Mouse (Mus musculus) C2C12 (cell line): ENCODE measurements around the gene Shank3. TPM values are rescaled to one million over a fixed set of nuclear protein-coding genes. Genes with fewer than 3 reads are reported as not detected.

Experiments
- H3K27me3 ChIP-seq: one replicate; pipeline ENCODE4 v1.6.1; 2011; ENCODE audit not compliant: control insufficient read depth, insufficient read depth, insufficient read length
- H3K36me3 ChIP-seq: one replicate; pipeline ENCODE4 v1.6.1; 2011; ENCODE audit not compliant: control insufficient read depth, insufficient read depth
- H3K4me3 ChIP-seq: one replicate; pipeline ENCODE4 v1.5.1; 2011; ENCODE audit warnings: mild to moderate bottlenecking, control low read depth; ENCODE audit not compliant: poor library complexity, insufficient read depth, severe bottlenecking
- H3K79me2 ChIP-seq: one replicate; pipeline ENCODE4 v1.6.1; 2011; ENCODE audit not compliant: control insufficient read depth, insufficient read depth
- H3K79me3 ChIP-seq: one replicate; pipeline ENCODE4 v1.6.1; 2011; ENCODE audit warnings: low read depth, control low read depth
- H3ac ChIP-seq: one replicate; pipeline ENCODE3; 2011; ENCODE audit warnings: low read depth; ENCODE audit not compliant: control insufficient read depth, insufficient read length
- CEBPB ChIP-seq: IDR thresholded peaks from one replicate; pipeline ENCODE4 v1.6.1; 2011; ENCODE audit warnings: low read depth, mild to moderate bottlenecking, control low read depth, moderate library complexity
- CTCF ChIP-seq: IDR thresholded peaks from one replicate; pipeline ENCODE4 v1.5.1; 2011; ENCODE audit not compliant: control insufficient read depth, insufficient read depth, insufficient read length
- FOSL1 ChIP-seq: IDR thresholded peaks from one replicate; pipeline ENCODE4 v1.8.0; 2011; ENCODE audit warnings: mild to moderate bottlenecking, low read length; ENCODE audit not compliant: poor library complexity, insufficient read depth, severe bottlenecking
- MAX ChIP-seq: IDR thresholded peaks from one replicate; pipeline ENCODE4 v1.6.1; 2011; ENCODE audit warnings: mild to moderate bottlenecking, control low read depth
- MYOD1 ChIP-seq: IDR thresholded peaks from one replicate; pipeline ENCODE4 v1.6.1; 2011; ENCODE audit warnings: low read depth; ENCODE audit not compliant: control insufficient read depth, insufficient read length
- MYOG ChIP-seq: IDR thresholded peaks from one replicate; pipeline ENCODE4 v1.6.1; 2011; ENCODE audit not compliant: control insufficient read depth, insufficient read length; ENCODE audit errors: extremely low read depth
- USF1 ChIP-seq: IDR thresholded peaks from one replicate; pipeline ENCODE4 v1.6.1; 2011; ENCODE audit warnings: low read depth, mild to moderate bottlenecking, control low read depth, moderate library complexity
- polyA plus RNA-seq: library from polyadenylated mRNA; unstranded; fragments of >200 nt; fragmentation: generic; extraction: Trizol; gene quantifications from one replicate; pipeline ENCODE4 v1.2.1, GENCODE M21; 2012; ENCODE audit warnings: missing spikeins

Shank3 gene
- polyA plus RNA-seq, 1 experiment: 4.0 TPM

DNA sequence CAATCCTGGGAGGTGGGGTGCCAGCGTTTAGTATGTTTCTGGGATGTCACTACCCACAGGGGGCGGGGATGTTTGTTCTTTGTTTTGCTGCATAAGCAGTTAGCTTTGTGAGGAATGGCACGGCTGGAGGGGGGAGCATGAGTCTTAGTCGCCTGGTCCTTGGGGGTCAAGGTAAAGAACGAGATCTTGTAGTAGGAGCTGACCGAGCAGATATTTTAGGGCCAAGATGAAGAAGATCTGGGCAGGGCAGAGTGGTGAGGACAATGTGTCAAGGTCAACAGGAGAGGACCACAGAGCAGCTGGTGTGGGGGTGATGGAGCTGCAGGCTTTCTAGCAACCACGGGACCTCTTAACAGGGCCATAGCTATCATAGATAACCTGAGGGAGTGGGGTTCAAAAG lies 28.0 kb downstream of the Shank3 start:
- H3K79me3 ChIP-seq: no peaks in the 10 kb centered on the region
- H3K4me3 ChIP-seq: no peak overlapping the region
- peaks cover 44% of the 10 kb centered on the region for H3K27me3 ChIP-seq
- no peak overlapping the region for H3ac ChIP-seq
- no peaks in the 10 kb centered on the region for H3K79me2 ChIP-seq
- no peak for TF ChIP-seq USF1
- TF ChIP-seq FOSL1: no peak
- TF ChIP-seq MYOG: no peak
- no peak for TF ChIP-seq CEBPB
- no peaks in the 10 kb centered on the region for H3K36me3 ChIP-seq

DNA sequence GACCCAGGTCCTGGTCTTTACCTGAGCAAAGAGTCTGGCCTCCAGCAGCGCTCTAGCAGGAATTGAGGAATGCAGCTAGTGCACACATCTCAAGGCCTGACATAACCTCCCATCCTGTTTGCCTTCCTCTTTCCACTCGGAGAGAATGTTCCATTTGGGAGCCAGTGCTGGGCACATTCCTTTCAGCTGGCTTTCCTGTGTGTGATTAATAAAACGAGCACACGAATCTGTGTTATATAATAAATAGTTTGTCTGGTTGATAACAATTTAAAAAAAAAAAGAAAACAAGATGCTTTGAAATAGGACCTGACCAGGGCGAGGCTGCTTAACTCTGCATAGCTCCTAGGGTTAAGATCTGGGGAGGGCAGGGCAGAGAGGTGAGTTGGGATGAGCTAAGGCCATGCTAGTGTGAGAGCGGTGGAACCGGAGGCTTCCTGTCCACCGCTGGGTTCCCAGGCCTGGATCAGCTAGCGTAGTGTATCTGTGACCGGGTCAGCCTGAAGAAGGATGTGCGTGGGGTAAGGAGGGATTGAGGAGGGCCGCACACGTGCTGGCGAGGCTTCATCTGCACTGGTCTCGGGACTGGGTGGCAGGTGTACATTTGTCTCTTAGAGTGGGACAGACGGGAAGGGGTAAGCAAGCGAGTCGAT lies 28.9 kb downstream of the Shank3 start:
- H3ac ChIP-seq: no peak overlapping the region
- H3K27me3 ChIP-seq: peaks cover 46% of the 10 kb centered on the region
- H3K79me2 ChIP-seq: no peaks in the 10 kb centered on the region
- H3K36me3 ChIP-seq: no peaks in the 10 kb centered on the region
- no peaks in the 10 kb centered on the region for H3K79me3 ChIP-seq
- no peak overlapping the region for H3K4me3 ChIP-seq
- TF ChIP-seq MYOD1: no peak
- no peak for TF ChIP-seq MYOG
- TF ChIP-seq CEBPB: no peak
- no peak for TF ChIP-seq USF1
- TF ChIP-seq CTCF: no peak
- TF ChIP-seq MAX: no peak
- no peak for TF ChIP-seq FOSL1

DNA sequence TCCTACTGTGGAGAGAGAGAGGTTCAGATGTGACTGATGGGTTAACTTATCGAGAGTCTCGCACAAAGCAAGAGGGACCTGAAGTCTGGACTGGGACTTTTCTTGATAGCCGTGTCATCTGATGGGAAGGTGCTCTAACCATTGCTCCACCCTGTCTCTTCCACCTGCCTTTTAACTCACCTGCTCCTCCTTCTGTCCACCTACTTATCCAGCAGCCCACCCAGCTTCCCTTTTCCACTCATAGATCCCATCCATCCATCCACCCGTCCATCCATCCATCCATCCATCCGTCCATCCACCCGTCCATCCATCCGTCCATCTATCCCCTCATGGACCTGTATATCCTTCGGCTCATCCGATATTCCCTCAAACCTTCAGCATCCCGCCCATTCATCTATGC lies 29.5 kb downstream of the Shank3 start:
- no peak overlapping the region for H3K4me3 ChIP-seq
- peaks cover 46% of the 10 kb centered on the region for H3K27me3 ChIP-seq
- H3K79me2 ChIP-seq: no peaks in the 10 kb centered on the region
- no peaks in the 10 kb centered on the region for H3K79me3 ChIP-seq
- no peak overlapping the region for H3ac ChIP-seq
- H3K36me3 ChIP-seq: no peaks in the 10 kb centered on the region
- TF ChIP-seq MAX (no peak), MYOG (no peak), CTCF (no peak), CEBPB (no peak), USF1 (no peak), FOSL1 (no peak), MYOD1 (no peak)

DNA sequence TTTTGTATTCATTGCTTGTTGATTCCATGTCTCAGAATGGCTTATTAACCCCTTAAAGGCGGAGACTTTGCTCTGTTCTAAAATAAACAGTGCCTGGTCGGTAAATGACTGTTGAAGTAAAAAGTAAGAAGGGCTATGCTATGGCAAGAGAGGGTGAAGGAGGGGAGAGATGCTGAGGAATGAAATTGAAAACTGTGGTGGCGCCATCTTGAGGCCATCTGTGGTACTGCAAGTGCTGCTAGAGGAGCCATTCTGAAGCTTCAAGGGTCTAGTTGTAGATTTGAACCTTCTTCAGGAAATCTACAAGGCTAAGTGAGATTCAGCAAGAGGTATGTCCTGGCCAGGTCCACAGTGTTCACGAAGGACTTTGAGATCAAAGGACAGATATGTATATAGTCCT lies 30.9 kb downstream of the Shank3 start:
- TF ChIP-seq FOSL1 (no peak), CTCF (peak; percentile 95), MYOD1 (no peak), MAX (no peak)
- H3K79me3 ChIP-seq: no peaks in the 10 kb centered on the region
- no peaks in the 10 kb centered on the region for H3K36me3 ChIP-seq

DNA sequence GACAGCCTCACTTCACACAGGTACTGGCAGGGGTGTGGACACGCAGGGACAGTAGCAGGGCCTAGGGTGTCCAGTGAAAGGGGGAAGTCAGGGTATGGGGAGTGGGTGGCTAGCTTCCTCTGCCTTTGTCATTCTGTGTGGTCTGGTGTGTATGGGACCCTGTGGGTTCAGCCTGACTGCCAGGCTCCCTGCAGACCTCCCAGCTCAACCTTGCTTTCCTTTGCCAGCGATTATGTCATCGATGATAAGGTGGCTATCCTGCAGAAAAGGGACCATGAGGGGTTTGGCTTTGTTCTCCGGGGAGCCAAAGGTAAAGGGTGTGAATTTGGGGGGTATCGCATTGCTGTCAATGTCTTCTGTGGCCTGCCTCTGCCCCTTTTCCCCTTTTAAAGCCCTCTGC lies 32.0 kb downstream of the Shank3 start:
- Histone ChIP-seq H3K79me3 (no peaks in the 10 kb centered on the region), H3ac (no peak overlapping the region), H3K79me2 (no peaks in the 10 kb centered on the region), H3K27me3 (peaks cover 35% of the 10 kb centered on the region), H3K36me3 (no peaks in the 10 kb centered on the region), H3K4me3 (no peak overlapping the region)
- TF ChIP-seq FOSL1: no peak
- TF ChIP-seq CTCF: no peak
- TF ChIP-seq MAX: no peak
- TF ChIP-seq MYOD1: no peak
- TF ChIP-seq CEBPB: no peak
- TF ChIP-seq USF1: no peak
- no peak for TF ChIP-seq MYOG

More for the DNA sequence above, 30.9 kb downstream of the Shank3 start:
- Histone ChIP-seq H3K79me2 (no peaks in the 10 kb centered on the region), H3K27me3 (peaks cover 36% of the 10 kb centered on the region), H3ac (no peak overlapping the region), H3K4me3 (no peak overlapping the region)
